Mouse (Mus musculus): ENCODE results near the gene Kpna1. TPM values are rescaled to one million over a fixed set of nuclear protein-coding genes. Genes with fewer than 3 reads are reported as not detected.

Kpna1 gene
- polyA plus RNA-seq, 1 experiment, result 28.2 TPM

GRCm38 (mm10) chr16:36071450-36072379 is 93.2 kb downstream of the Kpna1 start, which contains the start of the genes Fam162a and Ccdc58:
Fam162a (minus strand) TSS chr16:36071594.
Ccdc58 (plus strand) TSS chr16:36071685.
- Histone ChIP-seq H3K4me3 (ENCODE audit: insufficient read depth, low read depth, low read length) (peak within 1 kb of the TSS; percentile 86), H3K27ac (replicated peaks; ENCODE audit: low read depth, low read length) (peak within 1 kb of the TSS; percentile 99), H3K4me1 (ENCODE audit: control insufficient read depth, insufficient read depth, insufficient read length, low read length) (peaks cover 4% of the 10 kb centered on the region; the same call in 1 of the 2 replicates)

GRCm38 (mm10) chr16:36072410-36073011 is 94.0 kb downstream of the Kpna1 start:
- H3K4me3 ChIP-seq (ENCODE audit: insufficient read depth, low read depth, low read length), result peak overlapping the region; percentile 86

GRCm38 (mm10) chr16:36074772-36075171 is 96.2 kb downstream of the Kpna1 start:
- no peaks in the 10 kb centered on the region for H3K4me1 ChIP-seq (ENCODE audit: control insufficient read depth, insufficient read depth, insufficient read length, low read length)
- H3K27ac ChIP-seq (replicated peaks; ENCODE audit: low read depth, low read length), result no peak overlapping the region
- H3K4me3 ChIP-seq (ENCODE audit: insufficient read depth, low read depth, low read length), result no peak overlapping the region

More at GRCm38 (mm10) chr16:36072410-36073011, 94.0 kb downstream of the Kpna1 start:
- peaks cover 4% of the 10 kb centered on the region; the same call in 1 of the 2 replicates for H3K4me1 ChIP-seq (ENCODE audit: control insufficient read depth, insufficient read depth, insufficient read length, low read length)
- peak overlapping the region; percentile 99 for H3K27ac ChIP-seq (replicated peaks; ENCODE audit: low read depth, low read length)

- no peak overlapping the region for H3K4me3 ChIP-seq (ENCODE audit: insufficient read depth, low read depth, low read length)
- H3K4me1 ChIP-seq (ENCODE audit: control insufficient read depth, insufficient read depth, insufficient read length, low read length), result no peaks in the 10 kb centered on the region
- H3K27ac ChIP-seq (replicated peaks; ENCODE audit: low read depth, low read length), result no peak overlapping the region
Observed at GRCm38 (mm10) chr16:36079916-36080315, 101.4 kb downstream of the Kpna1 start.

Other genes with a start within 250 kb of the Kpna1 start
- gene Dirc2, start 209.4 kb upstream of the Kpna1 start, polyA plus RNA-seq (2012; ENCODE audit: insufficient read depth, insufficient read length, missing spikeins), result 12.8 and 15.6 TPM in 2 replicates
- 1.5 and 3.1 TPM in 2 replicates for gene Hspbap1, start 208.4 kb upstream of the Kpna1 start, polyA plus RNA-seq (2012; ENCODE audit: insufficient read depth, insufficient read length, missing spikeins)
- gene Parp14, start 107.2 kb upstream of the Kpna1 start, polyA plus RNA-seq (2012; ENCODE audit: insufficient read depth, insufficient read length, missing spikeins), result 4.6 and 5.4 TPM in 2 replicates
- 11.6 and 15.7 TPM in 2 replicates for gene Parp9, start 40.3 kb upstream of the Kpna1 start, polyA plus RNA-seq (2012; ENCODE audit: insufficient read depth, insufficient read length, missing spikeins)
- gene Dtx3l, start 39.6 kb upstream of the Kpna1 start, polyA plus RNA-seq (2012; ENCODE audit: insufficient read depth, insufficient read length, missing spikeins), result 6.1 and 6.3 TPM in 2 replicates
- gene Wdr5b, start 62.4 kb downstream of the Kpna1 start, polyA plus RNA-seq (2012; ENCODE audit: insufficient read depth, insufficient read length, missing spikeins), result 3.3 and 4.1 TPM in 2 replicates
- gene Fam162a, start 92.8 kb downstream of the Kpna1 start, polyA plus RNA-seq (2012; ENCODE audit: insufficient read depth, insufficient read length, missing spikeins), result 372 and 403 TPM in 2 replicates
- 79.2 and 93.0 TPM in 2 replicates for gene Ccdc58, start 92.9 kb downstream of the Kpna1 start, polyA plus RNA-seq (2012; ENCODE audit: insufficient read depth, insufficient read length, missing spikeins)
- gene Csta1, start 152.5 kb downstream of the Kpna1 start, polyA plus RNA-seq (2012; ENCODE audit: insufficient read depth, insufficient read length, missing spikeins), result not detected in 2 replicates
- not detected in 2 replicates for gene Stfa2l1, start 178.1 kb downstream of the Kpna1 start, polyA plus RNA-seq (2012; ENCODE audit: insufficient read depth, insufficient read length, missing spikeins)
- gene Gm5483, start 205.5 kb downstream of the Kpna1 start, polyA plus RNA-seq (2012; ENCODE audit: insufficient read depth, insufficient read length, missing spikeins), result not detected in 2 replicates
- not detected in 2 replicates for gene Gm5416, start 231.7 kb downstream of the Kpna1 start, polyA plus RNA-seq (2012; ENCODE audit: insufficient read depth, insufficient read length, missing spikeins)
- not detected in 2 replicates for gene 2010005H15Rik, start 242.7 kb downstream of the Kpna1 start, polyA plus RNA-seq (2012; ENCODE audit: insufficient read depth, insufficient read length, missing spikeins)

All from brown adipose tissue, adult 24 weeks (tissue).